Mouse (Mus musculus): ENCODE data around the gene 9230104L09Rik.

- TF ChIP-seq CTCF (IDR thresholded peaks at IDR 0.05; ENCODE audit: low read depth, low read length) (no peak), GATA2 (IDR thresholded peaks at IDR 0.05; ENCODE audit: borderline replicate concordance, low read depth, low read length) (no peak), TAL1 (conservative IDR thresholded peaks at IDR 0.05; ENCODE audit: low read depth, low read length) (no peak), GATA1 (IDR thresholded peaks at IDR 0.05; ENCODE audit: borderline replicate concordance, low read length) (no peak)
Observed at GRCm38 (mm10) chr2:148900305-148900704, 35.5 kb upstream of the 9230104L09Rik start.
